Mouse (Mus musculus) B cell, adult 2 months (primary cell): ENCODE data around the gene Anks1.
"Not testable (repeated sequence)": the region's sequence is repeated elsewhere in the genome, so short reads cannot be mapped to it uniquely, and the experiment has no call there.

Source experiments
- DNase-seq, 2 experiments: peaks; one replicate each; pipeline ENCODE4 v3.0.0; 2022

Gene Anks1

GRCm38 (mm10) chr17:27967529-27967928 is 58.4 kb downstream of the Anks1 start:
- no peak for DNase-seq

- DNase-seq = no peak
Measured at GRCm38 (mm10) chr17:27968033-27968750, 59.1 kb downstream of the Anks1 start.

GRCm38 (mm10) chr17:27968903-27969302 is 59.8 kb downstream of the Anks1 start:
- DNase-seq = no peak

GRCm38 (mm10) chr17:27969365-27969764 is 60.3 kb downstream of the Anks1 start:
- peak in 1 of 2 experiments; percentile 11 for DNase-seq

DNA sequence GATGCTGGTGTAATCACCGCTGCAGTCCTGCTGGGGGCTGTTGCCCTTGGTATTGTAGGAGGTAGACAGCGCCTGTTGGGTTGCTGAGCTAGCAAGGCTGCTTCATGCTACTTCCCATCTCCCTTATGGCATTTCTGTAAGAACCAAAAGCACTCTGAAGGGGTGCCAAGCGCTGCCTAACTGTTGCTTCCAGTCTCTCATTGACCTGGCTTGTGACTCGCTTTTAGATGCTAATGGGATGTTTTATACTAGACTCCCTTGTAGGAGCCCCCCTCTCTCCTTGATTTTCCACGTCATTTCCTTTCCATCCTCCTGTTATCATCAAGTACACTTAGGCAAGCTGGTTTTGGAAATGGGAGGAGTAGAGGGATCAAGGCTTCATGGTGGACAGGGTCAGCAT is 60.8 kb downstream of the Anks1 start:
- DNase-seq = no peak

DNA sequence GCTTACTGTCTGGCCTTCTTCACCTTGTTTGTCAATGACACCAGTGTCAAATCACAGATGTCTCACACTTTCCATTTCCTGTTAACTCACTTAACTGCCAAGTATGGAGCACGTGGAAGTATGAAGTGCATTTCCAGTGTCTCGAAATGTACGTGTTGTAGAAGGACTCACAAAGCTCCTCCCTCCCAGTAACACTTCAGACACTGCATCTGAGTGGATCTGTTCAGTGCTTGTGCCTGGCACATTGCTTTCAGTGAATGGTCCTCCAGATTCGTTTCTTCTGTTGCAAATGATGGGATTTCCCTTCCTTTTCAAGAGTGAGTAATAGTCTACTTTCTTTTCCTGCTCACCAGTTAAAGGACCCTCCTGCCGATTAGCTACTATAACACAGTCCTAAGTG is 61.2 kb downstream of the Anks1 start:
- no peak for DNase-seq

GRCm38 (mm10) chr17:27971496-27971895 is 62.4 kb downstream of the Anks1 start:
- DNase-seq = no peak

DNA sequence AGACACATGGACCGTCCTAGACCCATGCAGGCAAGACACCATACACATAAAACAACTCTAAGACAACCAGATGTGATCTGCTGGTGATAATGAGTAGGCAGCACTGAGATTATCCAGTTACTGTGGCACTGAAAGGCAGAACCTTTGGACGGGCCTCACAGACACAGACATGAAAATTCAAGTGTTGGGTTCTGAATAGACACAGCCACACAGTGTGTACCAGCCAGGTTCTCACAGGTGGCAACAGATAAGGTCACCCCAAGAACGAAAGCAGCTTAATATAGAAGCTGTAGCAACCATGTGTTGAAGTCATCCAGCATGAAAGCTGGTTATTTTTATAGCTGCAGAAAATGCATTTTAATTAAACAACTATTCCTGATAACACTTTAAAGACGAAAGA is 64.2 kb downstream of the Anks1 start:
- DNase-seq = no peak

DNA sequence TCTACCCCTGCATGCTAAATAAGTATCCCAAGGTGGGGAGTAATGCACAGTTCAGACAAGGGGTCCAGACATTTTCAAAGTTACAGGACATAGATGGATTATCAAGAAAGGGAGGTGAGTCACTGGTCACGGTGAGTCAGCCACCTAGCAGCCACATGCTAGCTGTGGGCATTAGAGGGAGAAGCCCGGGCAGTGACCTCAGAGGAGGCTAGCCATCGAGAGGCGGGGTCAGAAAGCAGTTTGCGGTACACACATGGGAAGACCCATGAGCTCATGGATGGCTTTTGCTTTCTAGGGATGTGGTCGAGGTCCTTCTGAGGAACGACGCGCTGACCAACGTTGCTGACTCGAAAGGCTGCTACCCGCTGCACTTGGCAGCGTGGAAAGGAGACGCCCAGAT is 67.2 kb downstream of the Anks1 start:
- DNase-seq = no peak

DNA sequence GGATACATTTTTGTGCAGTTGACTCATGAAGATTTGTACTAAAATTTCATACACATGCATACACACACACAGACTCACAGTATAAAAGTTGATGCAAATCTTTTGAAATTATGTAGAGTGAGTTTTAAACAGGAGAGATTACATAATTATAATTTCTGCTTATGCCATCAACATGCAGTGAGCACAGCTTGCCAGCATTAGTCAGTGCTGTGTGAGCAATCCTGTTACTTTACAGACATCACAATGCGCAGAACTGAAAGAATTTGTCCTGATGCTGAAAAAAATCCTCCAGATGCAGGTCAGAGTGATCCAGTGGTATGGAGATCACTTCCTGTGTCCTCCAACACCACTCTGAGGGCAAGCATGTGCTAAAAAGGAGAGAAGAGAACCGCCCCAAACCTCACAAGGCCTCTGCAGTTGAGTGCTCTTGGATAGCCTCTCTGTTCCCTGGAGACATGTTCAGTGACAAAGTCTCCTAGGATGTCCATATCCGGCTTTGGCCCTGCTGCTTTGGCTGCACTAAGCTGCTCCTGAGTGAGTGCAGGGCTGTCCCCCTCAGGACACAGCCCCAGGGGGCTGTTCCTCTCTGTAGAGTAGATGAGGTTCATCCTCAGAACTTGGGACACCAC is 68.0 kb downstream of the Anks1 start:
- no peak for DNase-seq

- DNase-seq = no peak
Measured at GRCm38 (mm10) chr17:27980391-27980955, 71.4 kb downstream of the Anks1 start.

DNA sequence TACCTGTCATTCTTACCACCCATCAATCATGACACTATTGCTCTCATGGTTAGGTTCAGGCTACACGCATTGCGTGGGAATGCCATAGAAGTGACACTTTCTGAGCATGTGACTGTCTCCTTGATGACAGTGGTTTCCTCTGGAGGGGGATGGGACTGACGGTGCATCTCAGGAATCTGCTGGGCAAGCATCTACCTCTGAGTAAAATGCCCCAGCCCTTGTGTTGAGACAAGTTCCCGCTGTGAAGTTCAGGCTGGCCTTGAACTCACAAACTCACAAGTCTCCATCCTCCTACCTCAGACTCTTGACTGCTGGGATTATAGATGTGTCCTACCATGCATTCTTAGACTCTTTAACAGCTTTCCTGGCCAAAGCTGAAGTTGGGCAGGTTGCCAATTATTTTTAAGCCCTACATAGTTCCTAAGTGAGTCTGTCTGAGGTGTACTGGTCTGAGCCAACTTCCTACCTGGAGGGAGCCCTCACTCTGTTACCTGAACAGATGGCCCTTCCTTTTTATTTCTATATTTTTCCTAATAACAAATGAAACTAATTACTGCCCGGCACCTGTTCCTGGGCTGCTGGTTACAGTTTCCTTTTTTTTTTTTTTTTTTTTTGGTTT is 72.5 kb downstream of the Anks1 start:
- no peak for DNase-seq

DNA sequence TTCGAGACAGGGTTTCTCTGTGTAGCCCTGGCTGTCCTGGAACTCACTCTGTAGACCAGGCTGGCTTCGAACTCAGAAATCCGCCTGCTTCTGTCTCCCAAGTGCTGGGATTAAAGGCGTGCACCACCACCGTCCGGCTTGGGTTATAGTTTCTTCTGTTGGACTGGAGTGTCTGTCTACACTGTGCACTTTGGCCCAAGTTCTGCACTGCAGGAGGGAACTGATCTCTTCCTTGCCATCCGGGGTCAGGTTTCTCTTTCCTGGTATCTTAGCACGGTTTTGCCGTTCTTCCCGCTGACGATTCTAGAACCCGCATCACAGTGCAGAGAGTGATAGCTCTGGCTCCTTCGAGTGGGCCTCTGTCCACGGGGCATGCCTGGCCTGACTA is 73.0 kb downstream of the Anks1 start:
- not testable (repeated sequence) for DNase-seq

DNA sequence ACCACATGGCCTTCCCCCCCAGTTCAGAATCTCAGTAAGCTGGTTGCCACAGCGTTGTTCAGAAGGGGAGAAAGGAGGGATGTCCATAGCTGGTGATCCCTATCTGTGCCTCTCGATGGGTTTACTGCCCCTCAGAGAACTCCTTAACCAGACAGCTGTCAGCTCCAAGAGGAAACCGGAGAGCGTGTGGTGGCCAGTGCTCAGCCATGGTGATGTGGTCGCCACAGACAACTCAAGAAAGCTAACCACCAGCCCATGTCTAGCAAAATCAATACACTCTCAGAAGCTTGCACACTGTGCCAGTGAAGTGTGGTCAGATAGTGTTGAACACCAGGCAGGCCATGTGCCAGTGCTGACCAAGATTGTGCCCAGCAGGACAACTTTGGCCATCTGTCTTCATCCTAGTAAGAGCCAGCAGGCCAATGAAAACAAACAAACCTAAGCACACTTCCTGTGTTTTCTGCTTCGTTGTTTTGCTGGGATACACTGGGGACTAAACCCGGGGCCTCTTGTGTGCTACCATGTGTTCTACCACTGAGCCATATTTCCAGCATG is 73.7 kb downstream of the Anks1 start:
- DNase-seq = no peak

- DNase-seq = no peak
Measured at GRCm38 (mm10) chr17:27984421-27984820, 75.3 kb downstream of the Anks1 start.

DNA sequence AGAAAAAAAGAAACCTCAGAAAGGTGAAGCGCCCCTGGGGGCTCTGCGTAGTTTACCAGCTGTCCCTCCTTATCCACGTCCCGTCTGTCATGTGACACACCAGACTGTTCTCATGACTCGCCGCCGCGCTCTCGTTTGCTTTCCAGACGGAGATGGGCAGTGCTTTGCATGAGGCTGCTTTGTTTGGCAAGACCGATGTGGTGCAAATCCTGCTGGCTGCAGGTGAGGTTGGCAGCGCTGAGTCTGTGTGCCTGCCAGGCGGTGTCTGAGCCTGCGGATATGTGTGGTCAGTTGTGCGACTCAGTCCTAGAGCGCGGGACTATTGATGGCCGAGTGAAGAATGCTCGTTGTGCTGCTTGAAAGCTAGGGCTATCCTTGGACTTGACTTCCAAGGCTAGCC is 77.0 kb downstream of the Anks1 start:
- no peak for DNase-seq

DNA sequence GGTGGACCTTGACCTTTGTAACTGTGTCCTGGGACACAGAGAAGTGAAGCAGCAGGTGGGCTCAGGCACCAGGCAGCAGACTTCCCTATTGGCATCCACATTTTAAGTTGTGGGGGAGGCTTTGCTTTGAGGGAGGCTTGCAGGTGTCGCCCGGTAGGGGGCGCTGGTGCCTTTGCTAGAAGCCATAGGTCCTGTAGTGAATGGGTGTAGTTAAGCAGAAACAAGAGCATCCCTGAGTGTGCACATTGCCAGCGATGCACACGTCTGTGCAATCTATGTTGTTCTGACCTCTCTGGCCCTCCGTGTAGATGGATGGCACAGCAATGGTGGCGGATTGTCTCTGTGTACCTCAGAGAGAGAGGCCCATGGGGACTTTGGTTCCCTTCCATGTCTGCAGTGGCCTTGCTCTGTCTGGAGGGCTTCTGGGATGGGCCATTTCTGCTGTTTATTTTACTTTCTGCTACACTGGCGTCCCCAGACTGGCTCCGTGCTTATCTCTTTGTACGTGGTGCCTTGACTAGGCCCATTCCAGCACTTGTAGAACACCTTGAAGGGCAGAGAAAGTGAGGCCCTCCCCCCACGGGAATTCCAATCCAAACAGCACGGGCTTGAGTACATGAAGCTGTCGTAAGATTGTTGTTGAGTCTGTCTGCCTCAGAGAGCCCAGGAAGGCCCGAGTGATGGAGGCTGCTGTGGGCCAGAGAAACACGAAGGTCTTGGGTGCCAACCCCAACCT is 80.9 kb downstream of the Anks1 start:
- DNase-seq = peak; percentile 92

GRCm38 (mm10) chr17:27994001-27994944 is 85.2 kb downstream of the Anks1 start:
- DNase-seq = no peak

- no peak for DNase-seq
Measured at GRCm38 (mm10) chr17:27996320-27996719, 87.2 kb downstream of the Anks1 start.

DNA sequence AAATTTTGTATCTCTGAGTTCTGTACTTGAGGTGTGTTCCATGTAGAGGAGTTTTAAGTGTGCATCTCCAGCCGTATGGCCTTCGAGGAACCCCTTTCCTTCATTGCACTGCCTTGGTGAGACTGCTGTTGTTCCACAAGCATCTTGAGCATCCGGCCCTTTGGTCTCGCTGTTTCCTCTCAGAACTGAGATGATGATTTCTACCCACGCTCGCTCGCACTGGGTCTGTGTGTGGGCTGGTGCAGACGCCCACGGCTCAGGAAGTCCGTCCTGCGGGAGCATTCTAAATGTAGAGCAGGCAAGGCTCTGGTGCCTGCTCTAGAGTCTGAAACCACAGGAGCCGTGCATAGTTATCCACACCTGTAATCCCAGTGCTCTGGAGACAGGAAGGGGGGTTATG is 88.1 kb downstream of the Anks1 start:
- no peak for DNase-seq

DNA sequence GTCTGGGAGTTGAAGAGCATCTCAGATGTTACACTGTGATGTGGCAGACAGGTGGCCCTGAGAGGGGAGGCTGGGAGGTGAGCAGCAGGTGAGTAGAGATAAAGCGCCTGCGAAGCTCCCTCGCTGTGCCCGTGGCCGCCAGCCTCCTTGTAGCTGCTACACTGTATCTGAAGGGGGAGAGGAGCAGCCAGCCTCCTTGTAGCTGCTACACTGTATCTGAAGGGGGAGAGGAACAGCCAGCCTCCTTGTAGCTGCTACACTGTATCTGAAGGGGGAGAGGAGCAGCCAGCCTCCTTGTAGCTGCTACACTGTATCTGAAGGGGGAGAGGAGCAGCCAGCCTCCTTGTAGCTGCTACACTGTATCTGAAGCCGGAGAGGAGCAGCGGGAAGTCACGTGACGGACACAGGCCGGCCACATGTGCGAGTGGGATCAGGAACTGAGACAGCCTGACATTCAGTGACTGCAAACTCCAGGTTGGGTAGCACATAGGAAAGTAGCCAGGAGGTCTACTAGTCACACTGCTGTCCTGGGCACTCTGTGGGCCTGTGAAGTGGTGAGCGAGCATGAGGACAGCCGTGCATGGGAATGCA is 90.7 kb downstream of the Anks1 start:
- DNase-seq = not testable (repeated sequence)
